Mouse (Mus musculus): ENCODE results near the gene Evc. TPM values are rescaled to one million over a fixed set of nuclear protein-coding genes. Genes with fewer than 3 reads are reported as not detected.

The Evc gene
- polyA plus RNA-seq, 1 experiment, result 22.2 TPM

GRCm38 (mm10) chr5:37241651-37242151 lies 95.0 kb downstream of the Evc start, which contains the start of gene Crmp1:
TSS of gene Crmp1 (plus strand) at chr5:37241940.
- peaks cover 25% of the 10 kb centered on the region for H3K27me3 ChIP-seq (ENCODE audit: control insufficient read depth, insufficient read depth, insufficient read length)
- no peaks in the 10 kb centered on the region for H3K36me3 ChIP-seq (ENCODE audit: control insufficient read depth, insufficient read depth)
- TF ChIP-seq MYOD1 (IDR thresholded peaks at IDR 0.05; ENCODE audit: control insufficient read depth, insufficient read length, low read depth), result no peak
- no peak for TF ChIP-seq CEBPB (IDR thresholded peaks at IDR 0.05; ENCODE audit: low read depth)
- no peak for TF ChIP-seq MYOG (IDR thresholded peaks at IDR 0.05; ENCODE audit: control insufficient read depth, extremely low read depth, insufficient read length)
- TF ChIP-seq FOSL1 (IDR thresholded peaks at IDR 0.05; ENCODE audit: insufficient read depth, low read length, poor library complexity, severe bottlenecking), result no peak
- TF ChIP-seq MAX (IDR thresholded peaks at IDR 0.05), result no peak
- TF ChIP-seq CTCF (IDR thresholded peaks at IDR 0.05; ENCODE audit: control insufficient read depth, insufficient read depth, insufficient read length), result no peak
- no peak for TF ChIP-seq USF1 (IDR thresholded peaks at IDR 0.05; ENCODE audit: low read depth)
- H3K79me3 ChIP-seq (ENCODE audit: low read depth), result no peaks in the 10 kb centered on the region
- no peak within 1 kb of the TSS for H3K4me3 ChIP-seq (ENCODE audit: insufficient read depth, poor library complexity, severe bottlenecking)
- no peaks in the 10 kb centered on the region for H3K79me2 ChIP-seq (ENCODE audit: control insufficient read depth, insufficient read depth)
- no peak within 1 kb of the TSS for H3ac ChIP-seq (ENCODE audit: control insufficient read depth, insufficient read length, low read depth)

- no peaks in the 10 kb centered on the region for H3K79me2 ChIP-seq (ENCODE audit: control insufficient read depth, insufficient read depth)
- peaks cover 20% of the 10 kb centered on the region for H3K27me3 ChIP-seq (ENCODE audit: control insufficient read depth, insufficient read depth, insufficient read length)
- H3K4me3 ChIP-seq (ENCODE audit: insufficient read depth, poor library complexity, severe bottlenecking), result no peak overlapping the region
- no peak overlapping the region for H3ac ChIP-seq (ENCODE audit: control insufficient read depth, insufficient read length, low read depth)
- H3K36me3 ChIP-seq (ENCODE audit: control insufficient read depth, insufficient read depth), result no peaks in the 10 kb centered on the region
- H3K79me3 ChIP-seq (ENCODE audit: low read depth), result no peaks in the 10 kb centered on the region
- TF ChIP-seq CTCF (IDR thresholded peaks at IDR 0.05; ENCODE audit: control insufficient read depth, insufficient read depth, insufficient read length) (no peak), USF1 (IDR thresholded peaks at IDR 0.05; ENCODE audit: low read depth) (no peak), FOSL1 (IDR thresholded peaks at IDR 0.05; ENCODE audit: insufficient read depth, low read length, poor library complexity, severe bottlenecking) (no peak), MYOD1 (IDR thresholded peaks at IDR 0.05; ENCODE audit: control insufficient read depth, insufficient read length, low read depth) (no peak), MYOG (IDR thresholded peaks at IDR 0.05; ENCODE audit: control insufficient read depth, extremely low read depth, insufficient read length) (no peak), MAX (IDR thresholded peaks at IDR 0.05) (no peak), CEBPB (IDR thresholded peaks at IDR 0.05; ENCODE audit: low read depth) (no peak)
Observed at GRCm38 (mm10) chr5:37241224-37241623, 95.5 kb downstream of the Evc start.

GRCm38 (mm10) chr5:37240550-37240949 lies 96.1 kb downstream of the Evc start:
- Histone ChIP-seq H3K36me3 (ENCODE audit: control insufficient read depth, insufficient read depth) (no peaks in the 10 kb centered on the region), H3K4me3 (ENCODE audit: insufficient read depth, poor library complexity, severe bottlenecking) (no peak overlapping the region), H3K79me2 (ENCODE audit: control insufficient read depth, insufficient read depth) (no peaks in the 10 kb centered on the region), H3K79me3 (ENCODE audit: low read depth) (no peaks in the 10 kb centered on the region), H3K27me3 (ENCODE audit: control insufficient read depth, insufficient read depth, insufficient read length) (peaks cover 14% of the 10 kb centered on the region), H3ac (ENCODE audit: control insufficient read depth, insufficient read length, low read depth) (no peak overlapping the region)
- TF ChIP-seq USF1 (IDR thresholded peaks at IDR 0.05; ENCODE audit: low read depth) (no peak), CEBPB (IDR thresholded peaks at IDR 0.05; ENCODE audit: low read depth) (no peak), CTCF (IDR thresholded peaks at IDR 0.05; ENCODE audit: control insufficient read depth, insufficient read depth, insufficient read length) (no peak), FOSL1 (IDR thresholded peaks at IDR 0.05; ENCODE audit: insufficient read depth, low read length, poor library complexity, severe bottlenecking) (no peak), MYOD1 (IDR thresholded peaks at IDR 0.05; ENCODE audit: control insufficient read depth, insufficient read length, low read depth) (no peak), MAX (IDR thresholded peaks at IDR 0.05) (no peak), MYOG (IDR thresholded peaks at IDR 0.05; ENCODE audit: control insufficient read depth, extremely low read depth, insufficient read length) (no peak)

Other genes with a start within 250 kb of the Evc start
- gene Crmp1, start 95.0 kb downstream of the Evc start, polyA plus RNA-seq (2012; fragmentation: generic; extraction: Trizol), result 0.05 TPM
- 15.6 TPM for gene Evc2, start 1.6 kb upstream of the Evc start, polyA plus RNA-seq (2012; fragmentation: generic; extraction: Trizol)